Mouse (Mus musculus) left cerebral cortex, postnatal 36 days (tissue): Measurements from ENCODE around the gene Cbx4. TPM values are rescaled to one million over a fixed set of nuclear protein-coding genes. Genes with fewer than 3 reads are reported as not detected.

Experiments
- DNase-seq, 2 experiments: peaks; one replicate each; pipeline ENCODE4 v3.0.0; 2021 to 2022; ENCODE audit warnings: low spot score in 2 of 2, mixed read lengths in 1 of 2
- intact Hi-C: fragments of 180-260 bp; cut with DNase I; formaldehyde crosslinking; loops from one replicate; pipeline ENCODE4 v1.15.1; 2025
- total RNA-seq, 2 experiments: library from RNA; stranded (reverse); gene quantifications; 2 replicates each; pipeline ENCODE4 v1.2.3; 2021

Cbx4 gene
- 10 to 100 TPM; 60.9 to 68.6 TPM for total RNA-seq

- intact Hi-C loops, result loop anchor here (5.0 kb wide), 1 partner anchor 101 kb away; no protein-coding TSS in a partner anchor
- DNase-seq, result peak; percentile 86 to 91
Observed at GRCm38 (mm10) chr11:119086144-119086971, at the start of gene Cbx4. Cbx4 (minus strand) TSS chr11:119086221.

GRCm38 (mm10) chr11:119134586-119134985, 48.6 kb upstream of the Cbx4 start:
- no peak for DNase-seq
- intact Hi-C loops, result no loop called here

- intact Hi-C loops, result no loop called here
- peak; percentile 24 to 36 for DNase-seq
Observed at GRCm38 (mm10) chr11:119133437-119134221, 47.6 kb upstream of the Cbx4 start.

- intact Hi-C loops, result no loop called here
- DNase-seq, result no peak
Observed at GRCm38 (mm10) chr11:119132198-119133035, 46.4 kb upstream of the Cbx4 start.

GRCm38 (mm10) chr11:119130081-119130765, 44.2 kb upstream of the Cbx4 start:
- intact Hi-C loops, result no loop called here
- DNase-seq, result no peak

GRCm38 (mm10) chr11:119129281-119130058, 43.4 kb upstream of the Cbx4 start:
- intact Hi-C loops, result loop anchor here (5.0 kb wide), 1 partner anchor 37 kb away; no protein-coding TSS in a partner anchor
- no peak for DNase-seq

GRCm38 (mm10) chr11:119128668-119129280, 42.8 kb upstream of the Cbx4 start:
- intact Hi-C loops, result loop anchor here (5.0 kb wide), 1 partner anchor 36 kb away; no protein-coding TSS in a partner anchor
- no peak for DNase-seq

- DNase-seq, result no peak
- intact Hi-C loops, result loop anchor here (5.0 kb wide), 1 partner anchor 36 kb away; no protein-coding TSS in a partner anchor
Observed at GRCm38 (mm10) chr11:119127686-119128473, 41.9 kb upstream of the Cbx4 start.

GRCm38 (mm10) chr11:119127147-119127546, 41.1 kb upstream of the Cbx4 start:
- no peak for DNase-seq
- intact Hi-C loops, result loop anchor here (5.0 kb wide), 1 partner anchor 35 kb away; no protein-coding TSS in a partner anchor

GRCm38 (mm10) chr11:119125929-119126861, 40.2 kb upstream of the Cbx4 start:
- intact Hi-C loops, result loop anchor here (5.0 kb wide), 1 partner anchor 34 kb away; no protein-coding TSS in a partner anchor
- DNase-seq, result peak in 1 of 2 experiments; percentile 18

GRCm38 (mm10) chr11:119124536-119124935, 38.5 kb upstream of the Cbx4 start:
- DNase-seq, result no peak
- intact Hi-C loops, result no loop called here

GRCm38 (mm10) chr11:119123522-119124319, 37.7 kb upstream of the Cbx4 start:
- intact Hi-C loops, result no loop called here

GRCm38 (mm10) chr11:119122396-119122795, 36.4 kb upstream of the Cbx4 start:
- intact Hi-C loops, result no loop called here
- no peak for DNase-seq

More at GRCm38 (mm10) chr11:119123522-119124319, 37.7 kb upstream of the Cbx4 start:
- DNase-seq, result no peak

GRCm38 (mm10) chr11:119118905-119119304, 32.9 kb upstream of the Cbx4 start:
- intact Hi-C loops, result no loop called here
- DNase-seq, result no peak

- intact Hi-C loops, result no loop called here
- DNase-seq, result no peak
Observed at GRCm38 (mm10) chr11:119117945-119118344, 31.9 kb upstream of the Cbx4 start.
